Mouse (Mus musculus): ENCODE measurements around the gene Fras1.

GRCm38 (mm10) chr5:96437870-96438269 lies 64.1 kb downstream of the Fras1 start:
- TF ChIP-seq CTCF (IDR thresholded peaks at IDR 0.05; ENCODE audit: extremely low read depth, insufficient read length, insufficient replicate concordance, low read depth, low read length) = no peak
- no peak for TF ChIP-seq POLR2A (IDR thresholded peaks at IDR 0.05; ENCODE audit: low read depth, low read length)
